Mouse (Mus musculus): Measurements from ENCODE around the gene Ablim2.
A peak's percentile ranks its signal among the peaks of the same experiment; 100 is the strongest.

Ablim2 gene

GRCm38 (mm10) chr5:35757639-35758001, at the start of gene Ablim2:
Ablim2 (plus strand) TSS chr5:35757880.
- DNase-seq (ENCODE audit: low spot score in 2 of 2), result peak; percentile 91 to 92

DNA sequence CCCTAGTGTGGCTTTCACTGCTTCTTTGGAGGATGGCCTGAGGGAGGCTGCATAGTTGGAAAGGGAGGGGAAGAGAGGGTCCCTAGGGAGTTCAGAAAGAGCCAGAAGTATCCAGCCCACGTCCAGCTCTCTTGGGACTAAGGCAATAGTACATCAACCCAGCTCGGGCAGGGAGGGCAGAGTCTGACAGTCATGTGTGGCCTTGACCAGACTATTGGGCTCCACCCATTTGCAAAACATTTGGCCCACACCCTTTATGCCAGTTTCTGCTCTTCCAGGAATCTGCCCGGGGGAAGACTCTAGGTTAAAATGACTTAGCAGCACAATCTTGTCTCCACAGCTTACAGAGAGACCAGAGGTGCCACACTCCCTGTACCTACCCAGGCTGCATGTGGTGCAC, 47.2 kb upstream of the Ablim2 start:
- no peak for DNase-seq (ENCODE audit: low spot score in 2 of 2)

DNA sequence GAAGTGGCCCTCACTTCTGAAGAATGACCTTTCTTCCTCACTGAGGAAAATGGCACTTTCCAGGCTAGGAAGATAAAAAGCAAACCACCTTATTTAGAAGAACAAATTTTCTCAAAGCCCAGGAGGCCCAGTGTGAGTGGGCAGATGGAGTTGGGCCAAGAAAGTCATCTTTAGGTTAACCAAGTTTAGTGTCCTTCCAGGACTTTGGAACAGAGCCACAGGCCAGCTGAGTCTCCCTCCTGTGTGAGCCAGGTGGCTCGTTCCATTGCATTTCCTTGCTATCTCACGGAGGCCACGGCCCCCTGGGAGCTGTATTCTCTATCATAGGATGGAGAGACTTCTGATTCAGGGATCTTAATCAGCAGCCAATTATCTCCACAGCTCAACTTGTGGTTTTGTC, 46.7 kb upstream of the Ablim2 start:
- DNase-seq (ENCODE audit: low spot score in 2 of 2), result no peak

DNA sequence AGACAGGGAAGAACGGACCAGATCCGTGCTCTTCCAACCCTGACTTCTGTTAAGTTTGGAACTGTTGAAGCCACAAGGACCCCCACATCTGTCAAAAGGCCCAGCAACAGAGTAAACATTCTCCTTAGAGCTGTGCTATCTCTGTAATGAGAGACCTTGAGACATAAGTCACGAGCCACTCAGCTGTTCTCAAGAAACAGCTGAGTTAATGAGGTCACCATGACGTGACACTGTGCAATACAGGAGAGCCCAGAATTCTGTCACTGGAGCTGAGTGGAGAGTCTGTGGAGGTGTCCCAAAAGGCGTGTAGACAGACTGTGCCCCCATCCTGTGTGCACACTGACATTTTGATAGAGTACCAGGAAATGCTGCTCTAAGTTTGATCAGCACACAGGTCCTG, 45.2 kb upstream of the Ablim2 start:
- no peak for DNase-seq (ENCODE audit: low spot score in 2 of 2)

DNA sequence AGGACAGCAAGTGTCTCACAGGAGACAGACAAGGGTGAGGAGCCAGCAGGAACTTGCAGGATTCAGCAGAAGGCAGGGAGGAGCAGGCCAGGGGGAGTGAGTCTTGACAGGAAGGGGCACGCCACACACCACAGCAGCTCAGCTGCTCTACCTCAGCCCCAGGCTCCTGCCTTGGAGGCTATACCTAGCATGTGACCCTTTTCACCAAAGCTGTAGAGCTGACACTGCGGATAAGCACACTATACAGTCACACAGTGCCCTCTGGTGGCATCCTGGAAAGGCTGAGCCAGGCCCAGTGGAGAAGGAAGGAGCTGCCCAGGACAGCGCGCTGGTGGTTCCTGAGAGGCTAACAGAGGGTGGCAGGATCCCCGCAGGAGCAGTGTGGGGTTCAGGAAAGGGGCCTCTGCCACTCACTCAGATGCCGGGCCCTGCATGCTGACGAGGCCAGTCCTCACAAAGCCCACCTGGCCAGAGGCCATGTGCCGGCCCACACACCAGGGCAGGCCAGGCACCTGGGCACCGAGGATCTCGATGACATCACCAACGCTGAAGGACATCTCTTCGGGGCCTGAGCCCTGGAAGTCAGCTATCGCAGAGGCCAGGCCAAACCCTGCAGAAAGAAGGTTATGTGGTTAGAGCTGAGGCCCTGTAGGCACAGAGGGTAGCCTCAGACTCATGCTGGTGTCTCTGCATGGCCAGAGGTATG, 43.9 kb upstream of the Ablim2 start:
- DNase-seq (ENCODE audit: low spot score in 2 of 2), result peak; percentile 29 to 59

GRCm38 (mm10) chr5:35717455-35717854, 40.2 kb upstream of the Ablim2 start:
- no peak for DNase-seq (ENCODE audit: low spot score in 2 of 2)

- peak in 1 of 2 experiments; percentile 42 for DNase-seq (ENCODE audit: low spot score in 2 of 2)
Observed at GRCm38 (mm10) chr5:35717946-35718345, 39.7 kb upstream of the Ablim2 start.

- DNase-seq (ENCODE audit: low spot score in 2 of 2), result no peak
Observed at GRCm38 (mm10) chr5:35718817-35719216, 38.9 kb upstream of the Ablim2 start.

GRCm38 (mm10) chr5:35719343-35719742, 38.3 kb upstream of the Ablim2 start:
- DNase-seq (ENCODE audit: low spot score in 2 of 2), result no peak

DNA sequence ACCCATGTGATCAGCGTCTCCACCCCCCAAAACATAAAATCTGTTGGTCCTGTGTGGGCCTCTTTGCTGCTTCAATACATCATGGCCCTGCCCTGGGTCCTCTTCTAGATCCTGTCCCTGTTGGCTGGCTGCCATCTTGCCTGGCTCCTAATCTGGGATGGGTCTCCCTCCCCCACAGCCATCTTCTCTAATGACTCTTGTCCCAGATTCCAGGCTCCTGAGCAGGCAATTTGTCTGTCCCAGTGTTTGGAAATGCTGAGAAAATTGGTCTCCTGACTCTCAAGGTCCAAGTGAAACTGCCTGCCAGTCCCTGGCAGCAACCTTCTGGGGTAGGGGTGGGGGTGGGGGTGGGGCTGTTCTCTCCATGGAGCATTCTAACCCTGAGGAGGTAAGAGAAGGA, 37.8 kb upstream of the Ablim2 start:
- no peak for DNase-seq (ENCODE audit: low spot score in 2 of 2)

DNA sequence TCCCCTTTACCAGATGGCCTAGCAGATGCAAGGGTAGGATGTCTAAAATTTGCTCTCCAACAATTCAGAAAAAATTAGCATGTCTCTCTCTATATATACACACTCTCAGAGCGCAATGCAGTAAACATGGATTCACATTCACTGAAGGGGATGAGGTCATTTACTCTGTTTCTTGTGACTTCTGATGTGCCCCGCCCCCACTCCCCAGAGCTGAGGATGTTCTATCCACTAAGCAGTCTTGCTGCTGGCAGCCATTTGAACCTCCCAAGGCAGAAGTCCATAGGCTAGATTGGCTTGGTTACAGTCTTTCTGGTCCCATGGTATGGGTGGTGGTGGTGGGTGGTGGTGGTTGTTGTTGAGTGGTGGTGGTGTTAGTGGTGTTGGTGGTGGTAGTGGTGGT, 35.7 kb upstream of the Ablim2 start:
- no peak for DNase-seq (ENCODE audit: low spot score in 2 of 2)

GRCm38 (mm10) chr5:35722654-35723053, 35.0 kb upstream of the Ablim2 start:
- DNase-seq (ENCODE audit: low spot score in 2 of 2), result no peak

GRCm38 (mm10) chr5:35723900-35724299, 33.8 kb upstream of the Ablim2 start:
- DNase-seq (ENCODE audit: low spot score in 2 of 2), result no peak

DNA sequence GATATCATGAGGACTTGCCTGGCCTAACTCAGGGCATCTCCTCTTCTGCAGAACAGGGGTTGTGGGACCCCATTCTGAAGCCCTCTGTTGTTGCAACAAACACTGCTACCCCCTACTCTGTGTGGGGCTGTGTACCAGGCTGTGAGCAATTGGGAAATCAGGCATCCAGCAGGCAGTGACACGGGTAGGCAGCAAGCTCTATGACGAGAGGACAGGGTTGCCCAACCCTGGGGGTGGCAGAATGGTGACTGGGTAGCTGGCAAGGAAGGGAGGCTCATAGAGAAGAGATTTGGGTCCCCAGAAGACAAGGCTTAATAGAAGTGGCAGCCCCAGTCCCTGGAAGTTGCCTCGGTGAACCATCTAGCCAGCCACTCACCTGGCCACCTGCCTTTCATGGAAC, 31.8 kb upstream of the Ablim2 start:
- DNase-seq (ENCODE audit: low spot score in 2 of 2), result no peak

DNA sequence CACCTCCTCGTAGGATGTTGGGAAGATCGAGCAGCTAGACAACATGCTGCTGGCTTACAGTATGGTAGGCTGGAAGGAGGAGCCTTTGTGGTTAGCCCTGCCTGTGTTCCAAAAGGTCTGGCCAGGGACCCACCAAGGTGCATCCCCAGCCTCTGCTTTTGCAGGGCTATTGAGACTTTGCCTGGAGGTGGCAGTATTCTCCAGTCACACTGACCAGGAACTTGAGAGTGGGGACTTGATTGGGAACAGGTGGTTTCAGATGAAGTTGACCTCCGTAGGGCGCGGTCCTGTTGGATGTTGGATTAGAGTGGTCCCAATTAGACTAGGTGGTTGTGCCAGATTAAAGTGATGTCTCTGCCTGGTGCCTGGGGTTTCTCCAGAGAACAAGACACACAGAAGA, 30.2 kb upstream of the Ablim2 start:
- no peak for DNase-seq (ENCODE audit: low spot score in 2 of 2)

GRCm38 (mm10) chr5:35728344-35728956, 29.2 kb upstream of the Ablim2 start:
- DNase-seq (ENCODE audit: low spot score in 2 of 2), result no peak

GRCm38 (mm10) chr5:35728957-35729460, 28.7 kb upstream of the Ablim2 start:
- DNase-seq (ENCODE audit: low spot score in 2 of 2), result peak; percentile 33 to 61

DNA sequence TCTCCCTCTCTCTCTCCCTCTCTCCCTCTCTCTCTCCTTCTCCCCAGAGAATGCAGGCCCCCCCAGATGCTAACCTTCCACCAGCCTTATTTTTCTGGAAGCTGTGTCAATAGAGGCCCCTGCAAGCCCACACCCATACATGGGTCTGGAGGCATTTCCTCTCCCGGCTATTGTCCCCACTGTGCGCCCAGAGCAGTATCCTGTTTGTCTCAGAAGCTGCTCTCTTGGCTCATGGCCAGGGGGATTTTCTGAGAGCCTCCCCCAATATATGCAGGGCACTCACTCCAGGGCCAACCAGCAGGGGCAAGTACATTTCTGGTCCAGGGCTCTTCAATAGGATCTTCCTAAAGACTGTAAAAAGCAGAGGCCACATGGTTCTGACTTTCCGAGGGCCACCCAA, 27.8 kb upstream of the Ablim2 start:
- peak in 1 of 2 experiments; percentile 27 for DNase-seq (ENCODE audit: low spot score in 2 of 2)

DNA sequence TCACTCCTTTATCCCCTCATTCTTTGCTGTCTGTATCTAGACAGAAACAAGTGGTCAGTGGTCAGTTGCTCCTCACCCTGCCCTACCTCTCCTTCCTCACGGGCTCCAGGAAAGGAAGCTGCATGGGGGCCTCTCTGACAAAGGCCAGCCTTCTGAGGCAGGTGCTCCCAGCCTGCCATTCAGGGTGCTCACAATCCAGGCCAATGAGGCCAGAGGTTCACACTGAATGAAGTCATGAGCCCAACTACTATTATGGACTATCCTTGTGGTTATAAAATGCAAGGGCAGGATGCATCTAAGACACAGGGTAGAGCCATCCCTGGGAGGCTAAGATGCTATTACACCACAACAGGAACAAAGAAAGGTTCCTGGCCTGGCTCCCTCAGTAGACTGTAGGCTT, 27.1 kb upstream of the Ablim2 start:
- no peak for DNase-seq (ENCODE audit: low spot score in 2 of 2)

DNA sequence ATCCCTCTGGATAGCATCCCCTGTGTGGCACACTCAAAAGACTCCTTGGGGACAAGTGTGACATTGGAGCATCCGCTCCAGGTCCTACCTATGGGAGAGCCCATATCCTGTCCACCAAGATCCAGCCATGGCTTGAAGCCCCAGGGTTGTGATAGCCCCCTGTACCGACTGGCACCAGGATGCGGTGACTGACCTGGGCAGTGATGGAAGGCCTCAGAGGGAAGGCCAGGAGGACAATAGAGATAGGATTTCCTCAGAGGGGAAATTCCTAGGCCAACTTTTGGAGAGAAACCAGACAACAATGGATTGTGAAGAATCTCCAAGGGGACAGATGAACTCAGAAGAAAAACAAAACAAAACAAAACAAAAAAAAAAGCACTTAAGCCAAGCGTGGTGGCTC, 26.7 kb upstream of the Ablim2 start:
- no peak for DNase-seq (ENCODE audit: low spot score in 2 of 2)

- no peak for DNase-seq (ENCODE audit: low spot score in 2 of 2)
Observed at GRCm38 (mm10) chr5:35733523-35733922, 24.2 kb upstream of the Ablim2 start.

GRCm38 (mm10) chr5:35737231-35737901, 20.3 kb upstream of the Ablim2 start:
- DNase-seq (ENCODE audit: low spot score in 2 of 2), result no peak

- DNase-seq (ENCODE audit: low spot score in 2 of 2), result no peak
Observed at GRCm38 (mm10) chr5:35739005-35739404, 18.7 kb upstream of the Ablim2 start.
